Mouse (Mus musculus) splenic B cell, adult 2 months (primary cell): ENCODE data around the gene Klhdc9.
"Not testable (repeated sequence)": the region's sequence is repeated elsewhere in the genome, so short reads cannot be mapped to it uniquely, and the experiment has no call there.

Experiments
- DNase-seq: peaks from one replicate; pipeline ENCODE4 v3.0.0-alpha.2; 2011; ENCODE audit warnings: low read depth, low spot score
- H3K27me3 ChIP-seq: 2 replicates; pipeline ENCODE4 v1.6.1; 2012; ENCODE audit warnings: mild to moderate bottlenecking, low read length, moderate library complexity, mixed read lengths; ENCODE audit not compliant: control insufficient read depth, poor library complexity, insufficient read depth, severe bottlenecking
- H3K36me3 ChIP-seq: 2 replicates; pipeline ENCODE4 v1.6.1; 2012; ENCODE audit warnings: mild to moderate bottlenecking, low read length, moderate library complexity, mixed read lengths; ENCODE audit not compliant: control insufficient read depth, poor library complexity, insufficient read depth, severe bottlenecking

Gene Klhdc9

GRCm38 (mm10) chr1:171343922-171344677 is 16.5 kb downstream of the Klhdc9 start:
- DNase-seq: peak; percentile 18
- H3K36me3 ChIP-seq: peaks cover 10% of the 10 kb centered on the region

GRCm38 (mm10) chr1:171342262-171343207 is 18.1 kb downstream of the Klhdc9 start:
- Histone ChIP-seq H3K27me3 (no peaks in the 10 kb centered on the region), H3K36me3 (peaks cover 17% of the 10 kb centered on the region)
- no peak for DNase-seq

More at GRCm38 (mm10) chr1:171343922-171344677, 16.5 kb downstream of the Klhdc9 start:
- H3K27me3 ChIP-seq: no peaks in the 10 kb centered on the region

GRCm38 (mm10) chr1:171330216-171330560 is 30.4 kb downstream of the Klhdc9 start:
- no peak for DNase-seq
- no peaks in the 10 kb centered on the region for H3K36me3 ChIP-seq
- H3K27me3 ChIP-seq: no peaks in the 10 kb centered on the region

DNA sequence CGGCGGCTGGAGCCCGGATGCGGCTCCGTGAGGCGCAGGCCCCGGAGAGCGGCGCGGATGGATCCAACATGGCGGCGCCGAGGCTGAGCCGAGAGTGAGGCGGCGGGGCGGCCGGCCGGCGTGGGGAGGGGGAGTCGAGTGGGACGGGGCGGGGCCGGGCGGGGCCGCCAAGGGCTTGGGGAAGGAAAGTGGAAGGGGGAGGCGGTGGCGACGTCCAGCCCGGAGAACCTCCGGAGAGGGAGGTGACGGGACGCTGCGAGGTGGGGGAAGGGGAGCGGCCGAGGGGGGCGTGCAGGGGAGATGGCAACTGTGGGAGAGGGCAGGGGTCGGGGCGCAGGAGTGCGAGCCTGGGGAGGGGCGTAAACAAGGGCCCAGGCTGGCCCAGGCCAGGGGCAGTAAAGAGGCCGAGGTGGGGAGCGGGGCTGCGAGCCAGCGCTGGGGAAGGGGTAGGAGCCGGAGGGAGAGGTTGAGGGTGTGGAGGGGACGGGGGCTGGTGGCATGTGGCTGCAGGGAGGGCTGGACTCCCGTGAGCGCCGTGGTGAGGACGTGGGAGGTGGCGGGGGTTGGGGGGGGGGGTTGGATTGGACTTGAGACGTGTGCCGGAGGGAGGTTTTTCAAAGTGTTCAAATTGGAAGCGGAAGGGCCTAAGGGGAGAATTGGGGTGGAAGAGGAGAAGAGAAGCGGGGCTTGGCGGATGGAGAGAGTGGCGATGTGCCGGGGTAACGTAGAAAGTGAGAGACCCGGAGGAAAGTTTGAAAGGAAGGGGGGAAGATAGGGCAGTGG is 31.0 kb downstream of the Klhdc9 start:
- Histone ChIP-seq H3K36me3 (no peaks in the 10 kb centered on the region), H3K27me3 (no peaks in the 10 kb centered on the region; the same call in 1 of the 2 replicates)
- peak; percentile 37 for DNase-seq

GRCm38 (mm10) chr1:171328839-171329432 is 31.7 kb downstream of the Klhdc9 start, which contains the start of gene Dedd:
Dedd (plus strand) TSS chr1:171329145.
- Histone ChIP-seq H3K27me3 (no peaks in the 10 kb centered on the region; the same call in 1 of the 2 replicates), H3K36me3 (0 out of 2 replicates have a peak, but pooled peaks cover 1% of the 10 kb centered on the region)
- peak; percentile 94 for DNase-seq

DNA sequence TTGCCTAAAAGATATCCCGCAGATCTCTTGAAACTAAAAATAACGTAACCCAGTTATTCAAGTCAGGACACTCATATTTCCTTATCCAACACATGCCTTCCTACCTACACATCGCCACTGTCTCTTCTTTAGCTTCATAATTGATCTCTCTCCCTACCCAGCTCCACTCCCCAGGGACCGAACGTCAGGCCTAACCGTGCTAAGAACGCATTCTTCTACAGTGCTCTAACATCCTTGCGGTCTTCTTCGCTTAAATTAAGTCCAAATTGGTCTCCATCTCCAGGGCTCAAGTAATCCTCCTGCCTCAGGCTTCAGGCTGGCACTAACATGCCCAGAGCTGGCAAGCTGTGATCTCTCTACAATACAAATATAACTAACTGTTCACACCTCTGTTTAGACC is 32.4 kb downstream of the Klhdc9 start:
- peak; percentile 14 for DNase-seq
- Histone ChIP-seq H3K36me3 (0 out of 2 replicates have a peak, but pooled peaks cover 1% of the 10 kb centered on the region), H3K27me3 (no peaks in the 10 kb centered on the region; the same call in 1 of the 2 replicates)

- H3K27me3 ChIP-seq, H3K36me3 ChIP-seq: not testable (repeated sequence)
- peak; percentile 51 for DNase-seq
These were observed 34.0 kb downstream of the Klhdc9 start for GRCm38 (mm10) chr1:171326588-171326987.

DNA sequence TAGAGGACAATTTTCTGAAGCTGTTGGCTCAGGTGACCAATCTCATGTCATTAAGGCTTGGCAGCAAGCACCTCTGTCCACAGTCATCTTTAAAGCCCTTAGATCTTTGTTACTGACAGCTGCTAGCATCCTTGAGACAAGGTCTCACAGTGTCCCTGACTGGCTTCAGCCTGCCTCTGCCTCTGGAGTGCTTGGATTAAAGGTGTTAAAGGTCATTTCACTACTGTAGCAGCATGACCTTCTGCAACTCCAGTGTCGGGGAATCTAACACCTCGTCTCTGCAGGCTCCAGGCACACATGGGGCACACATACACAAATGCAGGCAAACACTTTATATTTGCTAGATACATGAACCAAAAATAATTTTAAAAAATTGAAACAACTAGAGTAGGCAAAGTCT is 35.0 kb downstream of the Klhdc9 start:
- no peaks in the 10 kb centered on the region; the same call in 1 of the 2 replicates for H3K27me3 ChIP-seq
- no peak for DNase-seq
- H3K36me3 ChIP-seq: 0 out of 2 replicates have a peak, but pooled peaks cover 1% of the 10 kb centered on the region

DNA sequence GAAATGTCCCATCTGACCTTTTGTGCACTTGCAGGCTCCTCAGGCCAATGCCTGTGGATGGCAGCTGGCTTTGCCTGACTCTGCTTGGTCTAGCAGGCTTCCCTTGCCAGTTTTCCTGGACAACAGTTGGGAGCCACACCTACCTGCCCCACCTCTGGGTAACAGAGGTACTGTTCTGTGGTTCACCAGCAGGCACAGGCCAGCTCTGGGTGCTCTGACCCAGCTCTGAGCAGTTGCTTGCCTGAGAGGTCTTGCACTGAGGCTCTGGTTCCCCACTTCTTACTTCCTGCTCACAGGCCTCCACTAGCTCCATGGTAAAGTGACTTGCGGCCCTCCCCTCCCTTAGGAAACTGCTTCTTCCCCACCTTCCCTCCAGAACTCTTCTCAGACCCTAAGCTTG is 38.6 kb downstream of the Klhdc9 start:
- Histone ChIP-seq H3K36me3 (0 out of 2 replicates have a peak, but pooled peaks cover 1% of the 10 kb centered on the region), H3K27me3 (no peaks in the 10 kb centered on the region; the same call in 1 of the 2 replicates)
- DNase-seq: no peak

- Histone ChIP-seq H3K27me3 (no peaks in the 10 kb centered on the region; the same call in 1 of the 2 replicates), H3K36me3 (0 out of 2 replicates have a peak, but pooled peaks cover 1% of the 10 kb centered on the region)
- DNase-seq: peak; percentile 60
These were observed 39.2 kb downstream of the Klhdc9 start for GRCm38 (mm10) chr1:171321415-171321814.

- H3K27me3 ChIP-seq: no peaks in the 10 kb centered on the region; the same call in 1 of the 2 replicates
- no peak for DNase-seq
- 0 out of 2 replicates have a peak, but pooled peaks cover 1% of the 10 kb centered on the region for H3K36me3 ChIP-seq
These were observed 40.4 kb downstream of the Klhdc9 start for GRCm38 (mm10) chr1:171320151-171320550.

DNA sequence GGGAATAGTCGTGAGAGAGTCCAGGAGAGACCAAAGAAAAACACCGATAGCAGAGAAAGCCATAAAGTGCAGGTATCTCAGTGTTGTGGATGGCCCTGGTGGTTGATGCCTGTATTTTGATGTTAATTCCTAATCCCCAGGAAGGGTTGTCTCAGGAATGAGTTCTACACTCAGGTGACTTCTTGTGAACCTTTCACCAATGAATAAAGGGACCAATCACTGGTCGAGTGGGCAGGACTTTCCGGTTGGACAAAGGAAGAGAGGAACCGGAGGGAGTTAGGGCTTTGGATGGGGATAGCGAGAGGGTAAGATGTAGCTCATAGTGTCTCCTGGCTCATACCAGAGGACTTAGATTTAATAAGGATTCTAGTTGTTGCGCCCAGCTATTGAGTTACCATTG is 40.9 kb downstream of the Klhdc9 start:
- no peaks in the 10 kb centered on the region for H3K27me3 ChIP-seq
- DNase-seq: no peak
- H3K36me3 ChIP-seq: 0 out of 2 replicates have a peak, but pooled peaks cover 1% of the 10 kb centered on the region

- no peak for DNase-seq
- Histone ChIP-seq H3K36me3 (no peaks in the 10 kb centered on the region), H3K27me3 (no peaks in the 10 kb centered on the region)
These were observed 51.3 kb downstream of the Klhdc9 start for GRCm38 (mm10) chr1:171309321-171309720.
